13 mouse cellular contexts compared by ENCODE assay signal in genomic region chr11:104281501-104281900, GRCm38 (mm10).
"Had no signal": no experiment of that assay in that cellular context is flagged by ENCODE, and none has a peak within 500 bp of the region (broad histone marks: within the 10 kb centered on the region; RNA-seq: fewer than 3 reads in every experiment).

No protein-coding gene starts in this region.

- H3K4me3 ChIP-seq: limb, embryonic 13.5 days; midbrain, embryonic 12.5 days; neural tube, embryonic 13.5 days; stomach, embryonic 15.5 days had no signal

- H3K9me3 ChIP-seq: limb, embryonic 13.5 days; midbrain, embryonic 12.5 days; neural tube, embryonic 13.5 days; stomach, embryonic 15.5 days had no signal

- H3K36me3 ChIP-seq: limb, embryonic 13.5 days; stomach, embryonic 15.5 days had no signal

- ATAC-seq: intestine, postnatal 0 days; midbrain, embryonic 16.5 days had no signal

- H3K27me3 ChIP-seq: limb, embryonic 13.5 days; midbrain, embryonic 12.5 days; neural tube, embryonic 13.5 days; stomach, embryonic 15.5 days had no signal

- DNase-seq: layer of hippocampus, adult 9-11 months; layer of hippocampus, postnatal 36 days; lung, adult 18-20 months; retina, postnatal 1 day; thymus, adult 2 months; thymus, postnatal 25 days had no signal

- H3K9ac ChIP-seq: limb, embryonic 13.5 days; liver, embryonic 14.5 days; midbrain, embryonic 12.5 days; neural tube, embryonic 13.5 days; stomach, embryonic 15.5 days had no signal

- H3K4me2 ChIP-seq: limb, embryonic 13.5 days; midbrain, embryonic 12.5 days; neural tube, embryonic 13.5 days; stomach, embryonic 15.5 days had no signal

- H3K27ac ChIP-seq: limb, embryonic 13.5 days; liver, embryonic 14.5 days; midbrain, embryonic 12.5 days; neural tube, embryonic 13.5 days; stomach, embryonic 15.5 days had no signal
